Mouse (Mus musculus) E14TG2a.4 (cell line): ENCODE measurements around the gene Cass4.

Source experiments
- H3K27me3 ChIP-seq: 2 replicates; pipeline ENCODE4 v1.6.1; 2014; ENCODE audit warnings: low read length, control low read depth; ENCODE audit not compliant: insufficient read depth
- H3K36me3 ChIP-seq: 2 replicates; pipeline ENCODE4 v1.6.1; 2014; ENCODE audit warnings: low read length, control low read depth; ENCODE audit not compliant: insufficient read depth
- H3K4me1 ChIP-seq: replicated peaks from 2 replicates; pipeline ENCODE4 v1.6.1; 2014; ENCODE audit warnings: low read depth, low read length, control low read depth
- H3K4me3 ChIP-seq: replicated peaks from 2 replicates; pipeline ENCODE4 v1.5.1; 2014; ENCODE audit warnings: mild to moderate bottlenecking, low read length
- H3K9me3 ChIP-seq: 2 replicates; pipeline ENCODE4 v1.6.1; 2014; ENCODE audit warnings: low read length, control low read depth
- CTCF ChIP-seq: conservative IDR thresholded peaks from 2 replicates; pipeline ENCODE4 v1.5.1; 2014; ENCODE audit warnings: low read length
- NANOG ChIP-seq: IDR thresholded peaks from 2 replicates; pipeline ENCODE4 v1.6.1; 2014; ENCODE audit warnings: borderline replicate concordance, low read length, mixed read lengths
- POU5F1 ChIP-seq: IDR thresholded peaks from 2 replicates; pipeline ENCODE4 v1.6.1; 2014; ENCODE audit warnings: low read length, borderline replicate concordance

Cass4 gene

DNA sequence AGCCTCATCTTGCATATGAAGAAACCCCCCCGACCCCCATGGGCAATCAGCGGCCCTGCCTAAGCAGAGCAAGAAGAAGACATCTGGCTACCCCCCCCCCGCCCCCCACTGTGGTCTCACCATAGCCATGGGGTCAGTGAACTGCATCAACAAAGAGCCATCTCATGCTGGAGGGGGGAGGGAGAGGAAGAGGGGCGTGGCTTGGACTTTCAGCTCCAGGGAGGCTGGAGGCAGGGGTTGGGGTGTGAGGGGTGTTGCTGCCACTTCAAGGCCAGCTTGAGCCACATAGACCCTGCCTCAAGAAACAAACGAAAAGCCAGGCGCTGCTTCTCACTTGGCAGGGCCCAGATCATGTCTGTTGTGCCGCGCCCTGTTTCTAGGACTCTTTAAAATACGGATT, 2.4 kb downstream of the Cass4 start:
- Histone ChIP-seq H3K4me3 (peak overlapping the region; percentile 20; the same call in 1 of the 2 replicates), H3K4me1 (peaks cover 84% of the 10 kb centered on the region), H3K9me3 (no peaks in the 10 kb centered on the region), H3K27me3 (no peaks in the 10 kb centered on the region), H3K36me3 (no peaks in the 10 kb centered on the region)
- TF ChIP-seq CTCF (no peak), POU5F1 (no peak), NANOG (no peak)

DNA sequence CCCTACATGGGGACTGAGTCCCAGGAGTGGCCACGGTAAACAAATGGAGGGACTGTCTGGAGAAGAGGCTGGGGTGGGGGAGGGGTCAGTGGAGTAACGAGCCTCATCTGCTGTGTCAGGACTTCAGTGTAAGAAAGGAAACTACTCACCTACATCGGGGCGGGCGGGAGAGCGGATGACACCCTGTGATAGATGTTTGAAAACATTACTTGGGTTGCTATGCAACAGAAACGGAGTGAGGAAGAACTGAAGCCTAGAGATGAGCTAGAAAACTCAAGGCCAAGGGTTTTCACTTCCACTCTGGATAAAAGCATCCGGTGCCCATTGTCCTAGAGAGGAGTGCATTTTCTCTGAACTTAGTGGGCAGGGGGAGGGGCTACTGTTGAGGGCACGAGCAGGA, 6.3 kb downstream of the Cass4 start:
- 0 out of 2 replicates have a peak, but pooled peaks cover 2% of the 10 kb centered on the region for H3K27me3 ChIP-seq
- H3K9me3 ChIP-seq: no peaks in the 10 kb centered on the region
- H3K36me3 ChIP-seq: no peaks in the 10 kb centered on the region
- peaks cover 73% of the 10 kb centered on the region for H3K4me1 ChIP-seq
- 0 out of 2 replicates have a peak overlapping the region, but pooled peaks have one; percentile 7 for H3K4me3 ChIP-seq
- TF ChIP-seq NANOG (no peak), POU5F1 (no peak), CTCF (no peak)

DNA sequence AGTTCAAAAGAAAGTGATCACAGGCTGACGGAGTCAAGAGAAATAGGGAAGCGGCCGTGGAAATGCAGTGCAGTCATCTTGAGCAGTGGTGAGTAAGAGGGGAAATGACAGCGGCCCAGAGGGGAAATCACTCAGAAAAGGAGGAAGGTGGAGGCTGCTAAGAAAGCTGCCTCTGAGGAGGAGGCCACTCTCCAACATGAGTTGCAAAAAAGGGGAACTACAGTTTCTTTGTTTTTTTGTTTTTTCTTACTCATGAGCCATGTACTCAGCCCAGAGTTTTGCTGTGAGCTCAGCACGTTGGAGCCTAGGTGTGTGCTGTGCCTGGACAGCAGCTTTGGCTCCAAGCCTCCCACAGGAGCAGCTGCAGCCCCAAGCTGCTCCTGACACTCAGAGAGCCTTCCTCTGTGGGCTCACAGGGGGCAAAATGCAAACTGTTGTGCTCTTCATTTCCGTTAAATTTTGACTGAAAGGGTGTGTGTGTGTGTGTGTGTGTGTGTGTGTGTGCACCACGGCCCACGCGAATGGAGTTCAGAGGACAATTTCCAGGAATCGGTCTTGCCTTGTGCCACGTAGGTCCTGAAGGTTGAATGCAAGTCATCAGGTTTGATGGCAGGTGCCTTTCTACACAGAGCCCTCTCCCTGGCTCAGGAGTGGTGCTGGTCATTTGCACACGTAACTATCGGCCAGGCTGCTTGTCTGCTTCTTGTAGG, 7.7 kb downstream of the Cass4 start:
- Histone ChIP-seq H3K4me1 (peaks cover 61% of the 10 kb centered on the region), H3K27me3 (0 out of 2 replicates have a peak, but pooled peaks cover 2% of the 10 kb centered on the region), H3K36me3 (no peaks in the 10 kb centered on the region), H3K9me3 (no peaks in the 10 kb centered on the region), H3K4me3 (no peak overlapping the region)
- TF ChIP-seq CTCF (no peak), POU5F1 (no peak), NANOG (no peak)

DNA sequence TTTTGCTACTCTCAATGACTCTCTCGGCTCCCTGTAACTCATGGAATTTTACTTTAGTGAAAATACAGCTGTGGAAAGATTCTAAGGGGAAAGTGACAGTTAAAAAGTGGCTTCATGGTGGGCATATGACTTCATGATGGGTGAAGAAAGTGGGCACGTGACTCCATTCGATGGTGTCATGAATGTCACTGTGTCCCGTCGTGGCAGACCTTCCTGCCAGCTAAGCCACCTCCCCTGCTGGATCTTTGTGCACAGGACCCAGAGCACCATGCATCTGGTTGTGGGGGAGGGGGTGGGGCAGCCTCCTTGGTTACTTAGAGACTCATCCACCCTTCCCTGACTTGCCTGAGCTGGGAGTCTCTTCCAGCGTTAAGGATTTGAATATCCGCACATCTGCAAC, 10.6 kb downstream of the Cass4 start:
- no peak for TF ChIP-seq POU5F1
- TF ChIP-seq NANOG: no peak
- Histone ChIP-seq H3K36me3 (no peaks in the 10 kb centered on the region), H3K4me3 (no peak overlapping the region), H3K4me1 (peaks cover 40% of the 10 kb centered on the region), H3K9me3 (no peaks in the 10 kb centered on the region), H3K27me3 (0 out of 2 replicates have a peak, but pooled peaks cover 2% of the 10 kb centered on the region)

DNA sequence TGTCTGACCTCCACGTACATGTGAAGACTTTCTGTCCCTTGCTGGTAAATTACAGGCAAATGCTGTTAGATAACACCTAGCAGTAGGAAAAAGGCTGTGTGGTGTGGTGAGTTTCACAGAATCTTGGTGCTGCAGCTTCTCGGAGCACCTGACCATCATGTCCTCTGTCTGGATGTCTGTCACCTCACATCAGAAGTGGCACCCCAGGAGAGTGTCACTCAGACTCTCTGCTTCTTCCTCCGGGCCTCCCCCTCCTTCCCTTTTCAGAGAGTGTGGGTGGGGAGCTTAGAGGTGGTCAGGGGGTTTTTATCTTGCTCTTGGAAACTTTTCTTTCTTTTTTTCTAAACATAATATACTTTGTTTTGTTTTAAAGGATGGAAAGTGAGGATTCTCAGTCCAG, 11.4 kb downstream of the Cass4 start:
- Histone ChIP-seq H3K27me3 (0 out of 2 replicates have a peak, but pooled peaks cover 2% of the 10 kb centered on the region), H3K36me3 (no peaks in the 10 kb centered on the region), H3K9me3 (no peaks in the 10 kb centered on the region), H3K4me3 (no peak overlapping the region), H3K4me1 (peaks cover 32% of the 10 kb centered on the region)
- TF ChIP-seq CTCF (no peak), POU5F1 (no peak), NANOG (no peak)

DNA sequence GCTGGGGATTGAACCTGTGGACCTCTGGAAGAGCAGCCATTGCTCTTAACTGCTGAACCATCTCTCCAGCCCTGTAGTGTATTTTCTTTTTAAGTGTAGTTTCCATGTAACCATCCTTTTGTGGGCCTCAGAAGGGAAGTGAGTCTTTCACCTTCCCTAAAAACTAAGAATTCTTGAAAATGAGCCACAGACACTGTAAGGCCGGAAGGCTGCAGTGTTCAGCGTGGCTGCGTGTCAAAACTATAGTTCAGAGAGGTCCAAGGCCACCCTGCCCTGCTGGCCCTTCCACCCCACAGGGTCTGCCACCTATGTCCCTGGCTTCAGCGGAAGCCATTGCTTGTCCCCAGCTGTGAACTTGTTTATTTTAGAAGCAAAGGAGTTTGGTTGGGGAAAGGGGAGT, 12.6 kb downstream of the Cass4 start:
- Histone ChIP-seq H3K9me3 (no peaks in the 10 kb centered on the region), H3K36me3 (no peaks in the 10 kb centered on the region)
- no peak for TF ChIP-seq POU5F1
- no peak for TF ChIP-seq NANOG
- no peak for TF ChIP-seq CTCF

DNA sequence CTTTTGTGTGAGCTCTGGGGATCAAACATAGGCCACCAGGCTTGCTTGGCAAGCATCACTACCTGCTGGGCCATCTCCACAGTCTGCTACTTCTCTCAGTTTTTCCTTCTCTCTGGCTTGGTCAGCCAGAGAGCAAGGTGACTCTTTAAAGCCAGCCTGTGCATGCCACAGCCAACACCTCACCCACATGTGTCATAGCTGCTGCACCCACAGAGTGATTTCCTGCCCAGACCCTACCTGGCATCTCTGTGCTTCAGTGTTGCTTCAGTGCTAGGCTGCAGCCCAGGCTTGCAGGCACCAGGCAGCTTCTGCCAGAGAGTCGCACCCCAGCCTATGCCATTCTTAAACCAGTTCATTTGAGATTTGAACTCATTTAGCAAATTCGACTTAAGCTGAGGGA, 13.9 kb downstream of the Cass4 start:
- Histone ChIP-seq H3K9me3 (no peaks in the 10 kb centered on the region), H3K4me3 (no peak overlapping the region), H3K4me1 (peaks cover 33% of the 10 kb centered on the region), H3K27me3 (0 out of 2 replicates have a peak, but pooled peaks cover 2% of the 10 kb centered on the region), H3K36me3 (no peaks in the 10 kb centered on the region)
- TF ChIP-seq NANOG (no peak), CTCF (no peak), POU5F1 (no peak)

More for the DNA sequence above, 12.6 kb downstream of the Cass4 start:
- Histone ChIP-seq H3K27me3 (0 out of 2 replicates have a peak, but pooled peaks cover 2% of the 10 kb centered on the region), H3K4me3 (no peak overlapping the region), H3K4me1 (peaks cover 27% of the 10 kb centered on the region)

DNA sequence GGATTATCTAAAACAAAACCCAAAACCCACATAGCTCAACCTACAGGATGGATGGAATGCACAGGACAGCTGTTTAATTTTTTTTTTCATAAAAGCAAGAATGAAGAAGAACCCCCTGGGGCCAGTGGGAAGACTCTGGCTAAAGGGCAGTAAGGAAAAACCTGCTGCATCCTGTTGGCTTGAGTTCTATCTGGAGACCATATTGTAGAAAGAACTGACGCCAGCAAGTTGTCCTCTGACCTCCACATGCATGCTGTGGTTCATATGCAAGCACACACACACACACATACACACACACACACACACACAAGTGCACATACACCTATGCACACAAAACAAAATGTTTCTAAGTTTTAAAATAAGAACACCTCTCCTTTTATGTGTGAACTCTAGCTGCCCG, 17.1 kb downstream of the Cass4 start:
- Histone ChIP-seq H3K9me3 (no peaks in the 10 kb centered on the region), H3K4me1 (peaks cover 30% of the 10 kb centered on the region), H3K36me3 (no peaks in the 10 kb centered on the region), H3K4me3 (no peak overlapping the region), H3K27me3 (no peaks in the 10 kb centered on the region)
- TF ChIP-seq NANOG (no peak), POU5F1 (no peak), CTCF (no peak)

DNA sequence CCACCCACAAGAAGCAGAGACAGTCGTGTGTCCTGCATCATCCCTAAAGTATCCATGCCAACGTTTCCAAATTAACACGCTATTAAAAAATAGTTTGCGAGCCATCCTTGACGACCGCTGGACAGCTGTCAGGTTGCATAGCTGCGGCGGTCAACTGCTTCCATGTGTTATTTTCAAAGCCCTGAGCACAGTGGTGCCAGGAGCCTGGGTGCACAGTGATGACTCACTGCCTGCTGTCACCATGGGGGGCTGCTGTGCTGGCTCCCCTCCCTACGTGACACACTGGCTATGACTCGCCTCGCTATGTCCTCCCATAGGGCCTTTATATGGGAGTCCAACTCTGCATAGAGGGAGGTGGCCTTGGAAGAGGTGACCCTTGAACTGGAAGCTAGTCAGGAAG, 17.5 kb downstream of the Cass4 start:
- TF ChIP-seq NANOG (no peak), CTCF (no peak), POU5F1 (no peak)
- Histone ChIP-seq H3K4me3 (no peak overlapping the region), H3K9me3 (no peaks in the 10 kb centered on the region), H3K36me3 (0 out of 2 replicates have a peak, but pooled peaks cover 2% of the 10 kb centered on the region), H3K27me3 (no peaks in the 10 kb centered on the region), H3K4me1 (peaks cover 34% of the 10 kb centered on the region)
